Mouse (Mus musculus): Measurements from ENCODE around the gene Rnf217.

Gene Rnf217

GRCm38 (mm10) chr10:31467043-31467898 lies 141.7 kb downstream of the Rnf217 start:
- no peak for DNase-seq

GRCm38 (mm10) chr10:31465840-31466541 lies 143.0 kb downstream of the Rnf217 start:
- no peak for DNase-seq

- DNase-seq: no peak
Observed at GRCm38 (mm10) chr10:31465424-31465823, 143.6 kb downstream of the Rnf217 start.

GRCm38 (mm10) chr10:31463044-31463443 lies 145.9 kb downstream of the Rnf217 start:
- no peak for DNase-seq

GRCm38 (mm10) chr10:31456806-31457205 lies 152.2 kb downstream of the Rnf217 start:
- no peak for DNase-seq

- DNase-seq: no peak
Observed at GRCm38 (mm10) chr10:31447083-31447482, 161.9 kb downstream of the Rnf217 start.

- peak; percentile 77 for DNase-seq
Observed at GRCm38 (mm10) chr10:31445291-31446124, 163.5 kb downstream of the Rnf217 start, which contains the start of gene Tpd52l1. Tpd52l1 (minus strand) TSS chr10:31445958.

- DNase-seq: no peak
Observed at GRCm38 (mm10) chr10:31444206-31444605, 164.8 kb downstream of the Rnf217 start.
